Mouse (Mus musculus): ENCODE data around the gene St7. TPM values are rescaled to one million over a fixed set of nuclear protein-coding genes. Genes with fewer than 3 reads are reported as not detected.
"Not testable (repeated sequence)": the region's sequence is repeated elsewhere in the genome, so short reads cannot be mapped to it uniquely, and the experiment has no call there.

The St7 gene
- polyA plus RNA-seq, 1 experiment from 2014 or later = 49.0 TPM

GRCm38 (mm10) chr6:17681810-17682209 is 10.9 kb upstream of the St7 start:
- no peaks in the 10 kb centered on the region for H3K27me3 ChIP-seq (replicated peaks)
- H3K36me3 ChIP-seq = no peaks in the 10 kb centered on the region
- no peak overlapping the region for H3K9ac ChIP-seq
- H3K4me2 ChIP-seq (replicated peaks) = no peak overlapping the region
- ATAC-seq (ENCODE audit: low FRiP score, low read depth) = no peak
- H3K4me1 ChIP-seq = no peaks in the 10 kb centered on the region
- no peak overlapping the region for H3K27ac ChIP-seq
- H3K9me3 ChIP-seq = peaks cover 5% of the 10 kb centered on the region; the same call in 1 of the 2 replicates
- 95% methylated on average over 8 of the region's 8 CpGs for WGBS
- H3K4me3 ChIP-seq = no peak overlapping the region

GRCm38 (mm10) chr6:17688676-17689075 is 4.1 kb upstream of the St7 start:
- H3K4me3 ChIP-seq = no peak overlapping the region
- H3K27ac ChIP-seq = no peak overlapping the region
- no peaks in the 10 kb centered on the region for H3K4me1 ChIP-seq
- ATAC-seq (ENCODE audit: low FRiP score, low read depth) = no peak
- no peaks in the 10 kb centered on the region for H3K27me3 ChIP-seq (replicated peaks)
- H3K9ac ChIP-seq = no peak overlapping the region
- H3K36me3 ChIP-seq = no peaks in the 10 kb centered on the region
- WGBS = 85% methylated on average over 5 of the region's 5 CpGs
- no peak overlapping the region for H3K4me2 ChIP-seq (replicated peaks)
- H3K9me3 ChIP-seq = no peaks in the 10 kb centered on the region

- H3K36me3 ChIP-seq = no peaks in the 10 kb centered on the region
- no peaks in the 10 kb centered on the region for H3K27me3 ChIP-seq (replicated peaks)
- H3K9ac ChIP-seq = peak overlapping the region; percentile 81
- ATAC-seq (ENCODE audit: low FRiP score, low read depth) = peak; percentile 87
- under 1% methylated on average over 97 of the region's 97 CpGs for WGBS
- 0 out of 2 replicates have a peak, but pooled peaks cover 8% of the 10 kb centered on the region for H3K4me1 ChIP-seq
- H3K4me2 ChIP-seq (replicated peaks) = peak overlapping the region; percentile 88
- peak overlapping the region; percentile 72 for H3K4me3 ChIP-seq
- no peaks in the 10 kb centered on the region for H3K9me3 ChIP-seq
- H3K27ac ChIP-seq = no peak overlapping the region
Measured at GRCm38 (mm10) chr6:17693726-17694549, 1.2 kb downstream of the St7 start.

GRCm38 (mm10) chr6:17694550-17694951 is 1.8 kb downstream of the St7 start:
- Histone ChIP-seq H3K4me3 (peak overlapping the region; percentile 72), H3K27ac (no peak overlapping the region), H3K27me3 (replicated peaks) (no peaks in the 10 kb centered on the region), H3K9ac (peak overlapping the region; percentile 81), H3K9me3 (no peaks in the 10 kb centered on the region), H3K4me1 (0 out of 2 replicates have a peak, but pooled peaks cover 8% of the 10 kb centered on the region), H3K4me2 (replicated peaks) (peak overlapping the region; percentile 88), H3K36me3 (no peaks in the 10 kb centered on the region)
- ATAC-seq (ENCODE audit: low FRiP score, low read depth) = peak; percentile 89
- WGBS = under 1% methylated on average over 46 of the region's 46 CpGs

- no peaks in the 10 kb centered on the region for H3K27me3 ChIP-seq (replicated peaks)
- H3K4me1 ChIP-seq = 0 out of 2 replicates have a peak, but pooled peaks cover 16% of the 10 kb centered on the region
- no peak overlapping the region for H3K4me3 ChIP-seq
- H3K36me3 ChIP-seq = no peaks in the 10 kb centered on the region
- ATAC-seq (ENCODE audit: low FRiP score, low read depth) = no peak
- H3K9ac ChIP-seq = no peak overlapping the region
- 61% methylated on average over 5 of the region's 5 CpGs for WGBS
- no peaks in the 10 kb centered on the region for H3K9me3 ChIP-seq
- no peak overlapping the region for H3K4me2 ChIP-seq (replicated peaks)
- H3K27ac ChIP-seq = no peak overlapping the region
Measured at GRCm38 (mm10) chr6:17696321-17696734, 3.6 kb downstream of the St7 start.

GRCm38 (mm10) chr6:17700936-17701612 is 8.3 kb downstream of the St7 start:
- H3K4me3 ChIP-seq = no peak overlapping the region
- 0 out of 2 replicates have a peak, but pooled peaks cover 8% of the 10 kb centered on the region for H3K4me1 ChIP-seq
- WGBS = 58% methylated on average over 7 of the region's 7 CpGs
- H3K4me2 ChIP-seq (replicated peaks) = no peak overlapping the region
- no peak overlapping the region for H3K9ac ChIP-seq
- no peak for ATAC-seq (ENCODE audit: low FRiP score, low read depth)
- H3K27ac ChIP-seq = no peak overlapping the region
- H3K36me3 ChIP-seq = no peaks in the 10 kb centered on the region
- no peaks in the 10 kb centered on the region for H3K27me3 ChIP-seq (replicated peaks)
- H3K9me3 ChIP-seq = no peaks in the 10 kb centered on the region

- WGBS = 83% methylated on average over 1 of the region's 1 CpGs
Measured at GRCm38 (mm10) chr6:17704038-17704437, 11.3 kb downstream of the St7 start.

GRCm38 (mm10) chr6:17705973-17706372 is 13.2 kb downstream of the St7 start:
- H3K27ac ChIP-seq = no peak overlapping the region
- no peaks in the 10 kb centered on the region for H3K27me3 ChIP-seq (replicated peaks)
- WGBS = 93% methylated on average over 3 of the region's 3 CpGs
- no peak for ATAC-seq (ENCODE audit: low FRiP score, low read depth)
- no peak overlapping the region for H3K9ac ChIP-seq
- no peak overlapping the region for H3K4me2 ChIP-seq (replicated peaks)
- no peaks in the 10 kb centered on the region for H3K9me3 ChIP-seq
- no peaks in the 10 kb centered on the region for H3K36me3 ChIP-seq
- H3K4me3 ChIP-seq = no peak overlapping the region
- 0 out of 2 replicates have a peak, but pooled peaks cover 4% of the 10 kb centered on the region for H3K4me1 ChIP-seq

More at GRCm38 (mm10) chr6:17704038-17704437, 11.3 kb downstream of the St7 start:
- not testable (repeated sequence) for H3K9me3 ChIP-seq; H3K9ac ChIP-seq; H3K4me1 ChIP-seq; H3K36me3 ChIP-seq; H3K4me3 ChIP-seq; ATAC-seq (ENCODE audit: low FRiP score, low read depth); H3K27ac ChIP-seq; H3K27me3 ChIP-seq (replicated peaks); H3K4me2 ChIP-seq (replicated peaks)

GRCm38 (mm10) chr6:17718978-17719377 is 26.2 kb downstream of the St7 start:
- no peak overlapping the region for H3K9ac ChIP-seq
- ATAC-seq (ENCODE audit: low FRiP score, low read depth) = no peak
- no peak overlapping the region for H3K27ac ChIP-seq
- no peak overlapping the region for H3K4me2 ChIP-seq (replicated peaks)
- no peaks in the 10 kb centered on the region for H3K36me3 ChIP-seq
- 94% methylated on average over 7 of the region's 7 CpGs for WGBS
- no peaks in the 10 kb centered on the region for H3K27me3 ChIP-seq (replicated peaks)
- no peaks in the 10 kb centered on the region for H3K9me3 ChIP-seq
- no peaks in the 10 kb centered on the region for H3K4me1 ChIP-seq
- H3K4me3 ChIP-seq = no peak overlapping the region

- H3K4me3 ChIP-seq = no peak overlapping the region
- H3K9ac ChIP-seq = no peak overlapping the region
- no peaks in the 10 kb centered on the region for H3K27me3 ChIP-seq (replicated peaks)
- H3K9me3 ChIP-seq = no peaks in the 10 kb centered on the region
- H3K27ac ChIP-seq = no peak overlapping the region
- ATAC-seq (ENCODE audit: low FRiP score, low read depth) = no peak
- no peaks in the 10 kb centered on the region for H3K36me3 ChIP-seq
- H3K4me1 ChIP-seq = no peaks in the 10 kb centered on the region
- 95% methylated on average over 5 of the region's 5 CpGs for WGBS
- no peak overlapping the region for H3K4me2 ChIP-seq (replicated peaks)
Measured at GRCm38 (mm10) chr6:17719423-17719822, 26.7 kb downstream of the St7 start.

GRCm38 (mm10) chr6:17720022-17720421 is 27.3 kb downstream of the St7 start:
- Histone ChIP-seq H3K27ac (no peak overlapping the region), H3K4me1 (no peaks in the 10 kb centered on the region), H3K4me2 (replicated peaks) (no peak overlapping the region), H3K27me3 (replicated peaks) (no peaks in the 10 kb centered on the region), H3K9me3 (no peaks in the 10 kb centered on the region), H3K9ac (no peak overlapping the region), H3K4me3 (no peak overlapping the region), H3K36me3 (no peaks in the 10 kb centered on the region)
- no peak for ATAC-seq (ENCODE audit: low FRiP score, low read depth)
- 88% methylated on average over 6 of the region's 6 CpGs for WGBS

GRCm38 (mm10) chr6:17721706-17722105 is 29.0 kb downstream of the St7 start:
- no peaks in the 10 kb centered on the region for H3K4me1 ChIP-seq
- no peak overlapping the region for H3K4me3 ChIP-seq
- H3K9me3 ChIP-seq = no peaks in the 10 kb centered on the region
- H3K4me2 ChIP-seq (replicated peaks) = no peak overlapping the region
- H3K27me3 ChIP-seq (replicated peaks) = no peaks in the 10 kb centered on the region
- no peaks in the 10 kb centered on the region for H3K36me3 ChIP-seq
- no peak for ATAC-seq (ENCODE audit: low FRiP score, low read depth)
- no peak overlapping the region for H3K9ac ChIP-seq
- 84% methylated on average over 5 of the region's 5 CpGs for WGBS
- no peak overlapping the region for H3K27ac ChIP-seq
